Mouse (Mus musculus): ENCODE measurements at regions not wholly inside any gene's neighbourhood (a gene's known extent, or its start where the extent isn't known, plus 50 kb on each side); places are given as distances from the start of the nearest gene placed in this dataset.

DNA sequence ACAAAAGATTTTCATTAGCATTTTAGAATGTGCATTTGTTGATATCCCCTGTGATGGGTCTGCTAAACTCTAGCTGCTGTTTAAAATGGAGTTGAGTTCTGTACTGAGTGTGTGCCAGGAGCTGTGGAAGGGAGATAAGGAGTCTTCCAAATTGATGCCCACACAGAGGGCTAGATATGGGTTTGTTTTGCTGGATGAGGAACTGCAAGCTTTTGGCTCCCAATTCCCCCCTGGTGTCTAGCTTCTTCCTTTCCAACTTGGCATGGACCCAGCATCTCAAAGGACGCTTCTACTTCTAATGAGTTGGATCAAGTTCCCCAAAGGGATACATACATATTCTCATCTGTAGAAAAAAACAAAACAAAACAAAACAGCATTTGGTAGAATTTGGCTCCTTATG is 577.0 kb upstream of the Large1 start:
- H3K36me3 ChIP-seq (replicated peaks): no peaks in the 10 kb centered on the region
- no peak overlapping the region for H3K27ac ChIP-seq (replicated peaks)
- H3K4me3 ChIP-seq (replicated peaks): no peak overlapping the region
- no peak overlapping the region for H3K4me2 ChIP-seq
- 59% methylated on average over 1 of the region's 1 CpGs for WGBS (ENCODE audit: insufficient replicate concordance)
- no peaks in the 10 kb centered on the region for H3K27me3 ChIP-seq
- no peaks in the 10 kb centered on the region for H3K9me3 ChIP-seq (replicated peaks)
- ATAC-seq (ENCODE audit: insufficient read depth): no peak
- H3K4me1 ChIP-seq (replicated peaks): no peaks in the 10 kb centered on the region
- no peak overlapping the region for H3K9ac ChIP-seq

DNA sequence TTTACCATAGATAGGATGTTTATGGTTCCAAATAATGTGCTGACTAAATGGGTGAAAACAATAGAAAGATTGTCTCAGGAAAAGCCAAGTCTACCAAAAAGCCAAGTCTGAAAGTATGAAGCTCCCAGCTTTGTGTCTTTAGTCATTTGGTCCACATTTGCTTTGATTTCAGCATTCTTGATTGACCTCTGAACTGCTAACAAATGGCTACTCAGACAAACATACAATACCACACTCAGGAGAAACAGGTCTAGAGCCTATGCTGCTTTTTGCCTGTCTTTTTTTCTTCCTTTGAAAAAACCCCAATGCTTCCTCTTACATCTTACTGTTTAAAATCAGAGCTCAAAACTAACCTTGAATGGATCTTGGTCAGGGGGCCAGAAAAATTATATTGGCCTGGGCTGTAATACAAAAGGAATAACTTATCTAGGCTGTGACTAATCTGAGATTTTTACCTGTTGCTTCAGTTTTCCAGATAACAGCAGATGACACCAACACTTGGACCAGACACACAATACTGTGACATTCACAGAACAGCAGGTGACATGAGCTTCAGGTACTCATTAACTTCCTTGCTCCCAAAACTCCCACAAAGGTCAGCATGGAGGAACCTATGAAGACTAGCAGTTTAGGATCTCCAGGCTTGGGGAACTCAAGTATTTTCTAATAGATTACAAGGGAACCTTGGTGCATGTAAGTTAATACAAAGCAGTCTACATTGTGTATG is 572.3 kb upstream of the Large1 start:
- Histone ChIP-seq H3K36me3 (replicated peaks) (no peaks in the 10 kb centered on the region), H3K4me1 (replicated peaks) (no peaks in the 10 kb centered on the region), H3K27me3 (no peaks in the 10 kb centered on the region), H3K27ac (replicated peaks) (no peak overlapping the region), H3K4me2 (no peak overlapping the region), H3K4me3 (replicated peaks) (no peak overlapping the region), H3K9ac (no peak overlapping the region), H3K9me3 (replicated peaks) (no peaks in the 10 kb centered on the region)
- no peak for ATAC-seq (ENCODE audit: insufficient read depth)

DNA sequence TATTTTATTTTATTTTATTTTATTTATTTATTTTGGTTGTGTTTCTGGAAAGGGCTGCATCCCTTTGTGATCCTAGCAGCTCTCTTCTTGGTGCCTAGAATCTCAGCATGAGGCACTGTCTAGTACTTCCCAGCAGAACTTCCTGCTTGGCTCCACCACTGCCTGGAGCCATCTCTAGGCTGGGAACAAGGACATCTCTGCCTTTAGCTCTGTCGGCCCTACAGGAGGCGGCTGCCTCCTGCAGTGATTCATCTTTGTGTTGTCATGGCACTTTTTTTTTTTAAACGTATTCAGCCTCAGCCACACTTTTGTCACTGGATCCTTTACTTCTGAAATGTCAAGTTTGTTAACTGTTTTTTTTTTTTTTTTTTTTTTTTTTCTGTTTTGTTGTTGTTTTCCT is 569.8 kb upstream of the Large1 start:
- no peak overlapping the region for H3K9ac ChIP-seq
- no peak overlapping the region for H3K4me2 ChIP-seq
- H3K4me1 ChIP-seq (replicated peaks): no peaks in the 10 kb centered on the region
- H3K9me3 ChIP-seq (replicated peaks): no peaks in the 10 kb centered on the region
- 29% methylated on average over 3 of the region's 3 CpGs for WGBS (ENCODE audit: insufficient replicate concordance)
- no peak for ATAC-seq (ENCODE audit: insufficient read depth)
- H3K27me3 ChIP-seq: no peaks in the 10 kb centered on the region
- no peak overlapping the region for H3K4me3 ChIP-seq (replicated peaks)
- H3K36me3 ChIP-seq (replicated peaks): no peaks in the 10 kb centered on the region
- no peak overlapping the region for H3K27ac ChIP-seq (replicated peaks)

DNA sequence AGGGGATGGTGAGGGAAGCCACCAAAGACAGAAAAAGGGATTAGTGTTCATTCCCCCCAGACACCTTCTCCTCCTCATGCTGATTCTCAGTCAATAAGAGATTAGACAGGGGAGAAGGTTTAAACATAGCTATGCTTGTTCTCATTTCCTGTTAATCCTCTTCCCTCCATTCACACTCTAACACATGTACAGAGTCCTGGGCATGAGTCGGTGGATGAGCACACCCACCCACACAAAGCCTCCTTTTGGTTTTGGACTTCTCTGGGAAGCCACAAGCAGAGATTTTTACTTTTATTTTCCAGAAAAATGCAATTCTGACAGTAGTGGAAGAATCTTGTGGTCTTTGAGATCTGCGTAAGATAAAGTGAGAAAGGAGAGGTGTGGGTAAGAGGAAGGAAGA is 567.8 kb upstream of the Large1 start:
- Histone ChIP-seq H3K27me3 (no peaks in the 10 kb centered on the region), H3K4me3 (replicated peaks) (no peak overlapping the region), H3K4me2 (no peak overlapping the region), H3K27ac (replicated peaks) (no peak overlapping the region), H3K4me1 (replicated peaks) (no peaks in the 10 kb centered on the region), H3K36me3 (replicated peaks) (no peaks in the 10 kb centered on the region), H3K9me3 (replicated peaks) (no peaks in the 10 kb centered on the region), H3K9ac (no peak overlapping the region)
- no peak for ATAC-seq (ENCODE audit: insufficient read depth)
- 57% methylated on average over 2 of the region's 2 CpGs for WGBS (ENCODE audit: insufficient replicate concordance)

DNA sequence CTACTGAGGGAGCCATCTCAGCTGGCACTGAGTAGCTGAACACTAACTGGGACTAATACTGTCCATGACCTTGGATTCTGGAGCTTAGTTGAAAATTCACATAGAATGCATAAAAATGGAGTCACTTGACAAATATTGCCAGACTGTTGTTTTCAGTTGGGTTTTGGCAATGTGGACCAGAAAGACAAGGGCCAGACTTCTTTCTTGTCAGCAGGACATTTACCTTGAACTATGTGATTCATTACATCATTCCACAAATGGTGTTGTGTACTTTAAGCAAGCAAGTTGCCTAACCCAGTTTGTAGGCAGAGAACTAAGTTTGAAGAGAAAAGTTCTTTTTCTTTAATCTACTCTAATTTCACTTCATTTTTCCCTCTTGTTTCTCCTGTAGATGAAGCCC is 567.2 kb upstream of the Large1 start:
- Histone ChIP-seq H3K27ac (replicated peaks) (no peak overlapping the region), H3K4me3 (replicated peaks) (no peak overlapping the region), H3K27me3 (no peaks in the 10 kb centered on the region), H3K36me3 (replicated peaks) (no peaks in the 10 kb centered on the region), H3K9me3 (replicated peaks) (no peaks in the 10 kb centered on the region), H3K9ac (no peak overlapping the region), H3K4me1 (replicated peaks) (no peaks in the 10 kb centered on the region), H3K4me2 (no peak overlapping the region)
- peak; percentile 42; the same call in 1 of the 2 replicates for ATAC-seq (ENCODE audit: insufficient read depth)

DNA sequence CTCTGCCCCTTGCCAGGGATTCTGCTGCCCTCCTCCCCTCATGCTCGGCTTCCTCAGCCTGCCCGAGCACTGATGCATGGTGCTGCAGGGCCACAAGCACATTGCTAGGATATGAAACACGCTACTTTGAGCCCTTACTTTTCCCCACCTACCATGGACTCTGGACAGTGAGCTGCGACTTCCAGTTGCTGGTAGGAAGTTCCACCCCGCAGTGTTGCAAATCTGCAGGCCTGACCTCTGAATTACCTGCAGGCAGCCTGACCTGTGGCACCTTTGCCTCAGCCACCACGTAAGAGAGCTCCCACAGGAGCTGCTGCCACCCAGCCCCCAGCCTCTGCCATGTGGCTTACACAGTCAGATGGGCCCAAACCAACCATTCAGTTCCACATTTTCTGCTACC is 551.7 kb upstream of the Large1 start:
- H3K4me3 ChIP-seq (replicated peaks): no peak overlapping the region
- no peak overlapping the region for H3K9ac ChIP-seq
- no peaks in the 10 kb centered on the region for H3K27me3 ChIP-seq
- no peak for ATAC-seq (ENCODE audit: insufficient read depth)
- no peaks in the 10 kb centered on the region for H3K36me3 ChIP-seq (replicated peaks)
- H3K27ac ChIP-seq (replicated peaks): no peak overlapping the region
- no peak overlapping the region for H3K4me2 ChIP-seq
- H3K4me1 ChIP-seq (replicated peaks): no peaks in the 10 kb centered on the region
- WGBS (ENCODE audit: insufficient replicate concordance): 56% methylated on average over 6 of the region's 6 CpGs
- no peaks in the 10 kb centered on the region for H3K9me3 ChIP-seq (replicated peaks)

DNA sequence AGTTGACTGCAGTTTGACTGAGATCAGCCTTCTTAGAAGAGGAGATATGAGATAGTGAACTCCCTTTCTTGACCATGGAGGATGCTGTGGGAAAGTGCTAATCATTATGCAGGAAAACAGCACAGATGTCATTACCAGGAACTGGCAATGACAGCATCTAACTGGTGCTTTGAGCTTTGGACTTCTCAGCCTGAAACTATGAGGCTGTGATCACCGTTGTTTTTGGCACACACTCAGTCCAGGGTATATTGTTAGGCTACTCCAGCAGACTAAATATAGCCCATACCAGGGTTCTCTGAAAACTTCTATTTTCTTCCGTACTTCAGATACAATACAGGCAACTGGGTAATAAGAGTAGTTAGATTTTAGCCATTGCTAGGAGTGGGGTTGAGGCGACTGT is 550.5 kb upstream of the Large1 start:
- WGBS (ENCODE audit: insufficient replicate concordance): 66% methylated on average over 3 of the region's 3 CpGs
- Histone ChIP-seq H3K9ac (no peak overlapping the region), H3K4me2 (no peak overlapping the region), H3K27me3 (no peaks in the 10 kb centered on the region), H3K4me3 (replicated peaks) (no peak overlapping the region), H3K27ac (replicated peaks) (no peak overlapping the region), H3K4me1 (replicated peaks) (no peaks in the 10 kb centered on the region), H3K9me3 (replicated peaks) (no peaks in the 10 kb centered on the region), H3K36me3 (replicated peaks) (no peaks in the 10 kb centered on the region)
- ATAC-seq (ENCODE audit: insufficient read depth): no peak

DNA sequence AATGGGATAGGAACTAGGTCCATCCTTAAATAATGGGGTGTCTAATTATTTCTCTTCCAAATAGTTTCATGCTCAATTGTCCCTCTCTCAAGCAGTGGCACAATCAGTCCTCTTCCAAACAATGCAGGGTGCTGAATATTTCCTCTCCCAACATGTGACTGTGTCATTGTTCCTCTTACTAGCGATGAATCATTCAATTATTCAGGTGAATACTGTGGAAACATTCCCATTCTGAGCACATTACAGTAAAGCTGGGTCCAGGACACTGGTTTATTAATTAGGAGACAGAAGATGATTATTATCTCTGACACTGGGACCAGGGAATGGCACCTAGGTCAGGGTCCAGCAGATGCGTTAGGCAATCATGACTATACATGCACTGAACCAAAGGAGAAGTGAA is 532.6 kb upstream of the Large1 start:
- Histone ChIP-seq H3K4me1 (replicated peaks) (no peaks in the 10 kb centered on the region), H3K9me3 (replicated peaks) (no peaks in the 10 kb centered on the region), H3K9ac (no peak overlapping the region), H3K4me3 (replicated peaks) (no peak overlapping the region), H3K27ac (replicated peaks) (no peak overlapping the region), H3K4me2 (no peak overlapping the region), H3K36me3 (replicated peaks) (no peaks in the 10 kb centered on the region), H3K27me3 (no peaks in the 10 kb centered on the region)
- 61% methylated on average over 2 of the region's 2 CpGs for WGBS (ENCODE audit: insufficient replicate concordance)
- no peak for ATAC-seq (ENCODE audit: insufficient read depth)

DNA sequence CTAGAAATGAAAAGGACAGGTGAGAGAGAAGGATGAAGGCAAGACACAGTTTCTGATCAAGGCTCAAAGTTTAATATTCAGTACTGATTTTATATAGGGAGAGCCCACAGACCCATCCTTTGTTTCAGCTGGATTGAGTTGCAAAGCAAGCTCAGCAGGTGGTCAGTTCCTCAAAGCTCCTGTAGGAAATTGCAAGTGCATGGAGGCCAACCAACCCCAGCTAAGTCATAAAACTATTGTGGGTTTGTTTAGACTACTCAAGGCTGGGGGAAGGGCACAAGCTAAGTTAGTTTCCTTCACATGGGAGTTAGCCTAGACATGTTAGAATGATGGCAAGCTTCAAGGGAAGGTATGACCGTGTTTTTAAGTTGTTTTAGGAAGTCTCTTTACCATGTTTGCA is 528.3 kb upstream of the Large1 start:
- H3K9ac ChIP-seq: no peak overlapping the region
- H3K9me3 ChIP-seq (replicated peaks): no peaks in the 10 kb centered on the region
- H3K27ac ChIP-seq (replicated peaks): no peak overlapping the region
- no peaks in the 10 kb centered on the region for H3K4me1 ChIP-seq (replicated peaks)
- no peak for ATAC-seq (ENCODE audit: insufficient read depth)
- H3K36me3 ChIP-seq (replicated peaks): no peaks in the 10 kb centered on the region
- no peak overlapping the region for H3K4me2 ChIP-seq
- 30% methylated on average over 1 of the region's 1 CpGs for WGBS (ENCODE audit: insufficient replicate concordance)
- H3K4me3 ChIP-seq (replicated peaks): no peak overlapping the region
- H3K27me3 ChIP-seq: no peaks in the 10 kb centered on the region
